Mouse (Mus musculus): ENCODE results near the gene Gm572. TPM values are rescaled to one million over a fixed set of nuclear protein-coding genes. Genes with fewer than 3 reads are reported as not detected.
A peak's percentile ranks its signal among the peaks of the same experiment; 100 is the strongest.

Gm572 gene
- polyA plus RNA-seq, 1 experiment from 2014 or later = 0.19 TPM

DNA sequence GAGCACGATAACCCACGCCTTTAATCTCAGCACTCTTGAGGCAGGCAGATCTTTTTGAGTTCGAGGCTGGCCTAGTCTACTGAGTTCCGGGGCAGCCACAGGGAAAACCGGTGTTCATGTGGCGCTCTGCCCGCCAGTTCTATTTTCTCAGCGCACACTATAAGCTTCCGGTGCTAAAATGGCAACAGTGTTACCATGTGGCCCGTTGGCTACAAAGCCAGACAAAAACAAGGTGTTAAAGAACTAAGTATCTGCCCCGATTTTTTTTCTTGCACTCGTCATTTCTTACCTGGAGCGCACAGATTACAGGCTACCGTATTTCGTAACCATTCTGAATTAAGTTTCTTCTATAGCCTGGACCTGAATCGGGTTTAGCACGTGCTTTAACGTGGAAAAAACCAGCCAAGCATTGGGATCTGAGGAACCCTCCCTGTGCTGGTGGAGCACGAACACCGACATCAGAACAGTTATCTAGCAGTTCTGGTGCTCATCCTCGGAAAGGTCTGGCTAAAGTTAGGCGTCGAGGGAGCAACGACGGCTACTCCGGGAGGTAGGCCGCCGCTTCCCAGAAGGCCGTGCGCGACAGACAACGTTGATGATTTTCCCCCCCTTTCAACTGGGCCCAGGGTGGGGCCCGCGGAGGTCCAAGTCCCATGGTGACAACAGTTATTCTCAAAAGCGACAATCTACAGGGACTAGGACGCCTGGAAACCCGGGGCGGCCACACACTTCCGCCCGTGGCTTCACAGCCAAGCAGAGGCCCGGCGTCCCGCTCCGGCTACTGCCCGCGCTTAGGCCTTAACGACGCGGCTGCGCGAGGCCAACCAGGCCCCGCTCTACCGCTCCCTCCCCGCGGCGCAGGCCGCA, 17.1 kb upstream of the Gm572 start:
- WGBS = under 1% methylated on average over 57 of the region's 57 CpGs
- peak overlapping the region; percentile 76 for H3K4me2 ChIP-seq (ENCODE audit: low read length)
- H3K4me1 ChIP-seq (ENCODE audit: control insufficient read depth in 2 of 2, insufficient read depth in 2 of 2, low read length in 2 of 2) = peaks cover 2 to 17% of the 10 kb centered on the region in 2 experiments; a peak in 3 of 4 replicates
- ATAC-seq (ENCODE audit: insufficient number of reproducible peaks, insufficient read depth, low FRiP score, low read depth) = peak; percentile 54
- H3K9me3 ChIP-seq (ENCODE audit: control insufficient read depth, low read length) = no peaks in the 10 kb centered on the region
- peak overlapping the region; percentile 69 to 100 for H3K4me3 ChIP-seq (ENCODE audit: control insufficient read depth in 1 of 2, insufficient read depth in 1 of 2, low read depth in 1 of 2, low read length in 2 of 2)
- peak overlapping the region; percentile 89 to 97 for H3K27ac ChIP-seq (replicated peaks in 1 of 2; ENCODE audit: control insufficient read depth in 1 of 2, insufficient read depth in 1 of 2, low read depth in 2 of 2, low read length in 2 of 2)
- H3K9ac ChIP-seq (ENCODE audit: low read length) = peak overlapping the region; percentile 100
- peaks cover 43% of the 10 kb centered on the region for H3K36me3 ChIP-seq (ENCODE audit: control insufficient read depth, insufficient read depth, low read length)
- no peaks in the 10 kb centered on the region for H3K27me3 ChIP-seq (ENCODE audit: control insufficient read depth, insufficient read depth, low read length)

DNA sequence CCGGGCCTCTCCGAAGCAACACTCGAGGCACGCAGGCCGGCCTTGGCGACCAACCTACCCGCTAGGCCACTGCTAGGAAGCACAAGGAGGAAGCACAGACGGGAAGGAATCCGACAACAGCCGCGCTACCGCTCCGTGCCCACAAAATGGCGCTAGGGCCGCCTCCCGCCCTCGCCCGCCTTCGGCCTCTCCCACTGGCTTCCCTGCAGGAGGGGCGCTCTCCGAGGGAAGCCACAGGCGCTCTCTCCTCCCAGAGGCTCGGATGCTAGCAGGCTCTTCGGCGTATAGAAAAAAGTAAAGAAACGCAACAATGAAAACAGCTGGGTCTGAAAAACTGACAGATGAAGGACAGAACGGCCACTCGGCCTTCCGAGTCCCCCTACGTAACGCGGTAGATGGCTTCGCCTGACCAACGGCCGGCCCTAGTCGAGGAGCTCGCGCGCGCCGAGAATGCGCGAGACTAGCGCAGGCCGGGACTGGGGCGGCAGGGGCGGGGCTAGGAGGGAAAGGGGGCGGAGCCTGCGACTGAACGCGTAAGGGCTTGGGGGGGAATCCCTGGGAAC, 16.4 kb upstream of the Gm572 start, which contains the start of gene Tardbp:
Gene Tardbp (minus strand): TSS at position 397 of the 563 bp plus-strand sequence.
- WGBS = under 1% methylated on average over 49 of the region's 51 CpGs
- Histone ChIP-seq H3K27ac (replicated peaks in 1 of 2; ENCODE audit: control insufficient read depth in 1 of 2, insufficient read depth in 1 of 2, low read depth in 2 of 2, low read length in 2 of 2) (peak within 1 kb of the TSS; percentile 89 to 97), H3K36me3 (ENCODE audit: control insufficient read depth, insufficient read depth, low read length) (peaks cover 36% of the 10 kb centered on the region), H3K4me3 (ENCODE audit: control insufficient read depth in 1 of 2, insufficient read depth in 1 of 2, low read depth in 1 of 2, low read length in 2 of 2) (peak within 1 kb of the TSS; percentile 69 to 100), H3K4me2 (ENCODE audit: low read length) (peak within 1 kb of the TSS; percentile 76), H3K9me3 (ENCODE audit: control insufficient read depth, low read length) (no peaks in the 10 kb centered on the region), H3K4me1 (ENCODE audit: control insufficient read depth in 2 of 2, insufficient read depth in 2 of 2, low read length in 2 of 2) (peaks cover 2 to 17% of the 10 kb centered on the region in 2 experiments; a peak in 3 of 4 replicates), H3K27me3 (ENCODE audit: control insufficient read depth, insufficient read depth, low read length) (no peaks in the 10 kb centered on the region), H3K9ac (ENCODE audit: low read length) (peak within 1 kb of the TSS; percentile 100)
- ATAC-seq (ENCODE audit: insufficient number of reproducible peaks, insufficient read depth, low FRiP score, low read depth) = peak; percentile 93

DNA sequence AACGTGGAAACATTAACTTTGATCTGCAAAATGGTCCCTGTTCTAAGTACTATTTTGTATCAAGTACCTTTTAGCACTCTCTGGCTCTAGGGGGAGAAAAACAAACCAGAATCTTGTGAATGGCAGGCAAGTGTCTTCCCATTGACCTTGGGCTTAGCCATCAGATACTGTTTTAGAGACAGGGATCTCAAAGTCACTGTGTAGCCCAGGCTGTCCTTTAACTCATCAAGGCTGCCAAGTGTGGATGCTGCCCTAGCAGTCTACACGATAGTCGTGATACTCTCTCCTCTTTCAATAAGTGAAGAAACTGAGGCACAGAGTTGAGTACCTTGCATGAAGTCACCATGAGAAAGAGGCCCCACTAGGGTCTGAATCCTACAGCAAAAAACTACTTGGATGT, 15.9 kb upstream of the Gm572 start:
- H3K9me3 ChIP-seq (ENCODE audit: control insufficient read depth, low read length) = no peaks in the 10 kb centered on the region
- WGBS = 60% methylated on average over 3 of the region's 3 CpGs
- peak overlapping the region; percentile 76 for H3K4me2 ChIP-seq (ENCODE audit: low read length)
- peak overlapping the region in 1 of 2 experiments; percentile 100; a peak in 2 of 4 replicates for H3K4me3 ChIP-seq (ENCODE audit: control insufficient read depth in 1 of 2, insufficient read depth in 1 of 2, low read depth in 1 of 2, low read length in 2 of 2)
- H3K9ac ChIP-seq (ENCODE audit: low read length) = peak overlapping the region; percentile 100
- no peak overlapping the region for H3K27ac ChIP-seq (replicated peaks in 1 of 2; ENCODE audit: control insufficient read depth in 1 of 2, insufficient read depth in 1 of 2, low read depth in 2 of 2, low read length in 2 of 2)
- H3K4me1 ChIP-seq (ENCODE audit: control insufficient read depth in 2 of 2, insufficient read depth in 2 of 2, low read length in 2 of 2) = peaks cover 2 to 17% of the 10 kb centered on the region in 2 experiments; a peak in 3 of 4 replicates
- peaks cover 31% of the 10 kb centered on the region for H3K36me3 ChIP-seq (ENCODE audit: control insufficient read depth, insufficient read depth, low read length)
- no peaks in the 10 kb centered on the region for H3K27me3 ChIP-seq (ENCODE audit: control insufficient read depth, insufficient read depth, low read length)
- no peak for ATAC-seq (ENCODE audit: insufficient number of reproducible peaks, insufficient read depth, low FRiP score, low read depth)

DNA sequence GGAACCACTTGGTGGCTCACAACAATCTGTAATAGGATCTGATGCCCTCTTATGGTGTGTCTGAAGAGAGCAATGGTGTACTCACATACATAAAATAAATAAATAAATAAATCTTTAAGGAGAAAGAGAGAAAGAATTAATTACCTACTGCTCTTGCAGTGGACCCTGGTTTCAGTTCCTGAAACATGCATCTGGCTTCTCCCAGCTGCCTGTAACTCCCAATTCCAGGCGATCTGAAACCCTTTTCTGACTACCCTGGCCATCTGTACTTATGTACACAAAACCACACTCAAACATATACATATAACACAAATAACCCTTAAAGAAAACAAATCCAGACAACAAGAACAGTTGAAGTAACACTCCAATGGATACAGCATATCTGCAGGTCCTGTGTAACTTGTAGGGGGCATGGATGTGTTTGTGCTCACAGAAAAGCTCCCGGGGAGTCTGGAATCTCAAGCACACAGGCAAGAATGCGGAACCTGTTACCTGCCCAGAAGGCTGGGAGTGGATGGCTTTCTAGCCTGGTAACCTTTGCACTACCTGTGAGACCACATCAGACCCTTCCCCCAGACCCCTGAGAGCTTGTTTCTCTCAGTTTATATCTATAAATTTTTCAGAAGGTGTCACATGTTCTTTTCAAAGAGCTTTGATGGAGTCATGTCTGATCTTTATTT, 11.0 kb upstream of the Gm572 start:
- Histone ChIP-seq H3K27ac (replicated peaks in 1 of 2; ENCODE audit: control insufficient read depth in 1 of 2, insufficient read depth in 1 of 2, low read depth in 2 of 2, low read length in 2 of 2) (no peak overlapping the region), H3K4me2 (ENCODE audit: low read length) (no peak overlapping the region), H3K9ac (ENCODE audit: low read length) (no peak overlapping the region), H3K9me3 (ENCODE audit: control insufficient read depth, low read length) (no peaks in the 10 kb centered on the region), H3K4me3 (ENCODE audit: control insufficient read depth in 1 of 2, insufficient read depth in 1 of 2, low read depth in 1 of 2, low read length in 2 of 2) (no peak overlapping the region), H3K36me3 (ENCODE audit: control insufficient read depth, insufficient read depth, low read length) (no peaks in the 10 kb centered on the region), H3K27me3 (ENCODE audit: control insufficient read depth, insufficient read depth, low read length) (no peaks in the 10 kb centered on the region), H3K4me1 (ENCODE audit: control insufficient read depth in 2 of 2, insufficient read depth in 2 of 2, low read length in 2 of 2) (no peaks in the 10 kb centered on the region; a peak in 1 of 4 replicates)
- 54% methylated on average over 3 of the region's 3 CpGs for WGBS
- no peak for ATAC-seq (ENCODE audit: insufficient number of reproducible peaks, insufficient read depth, low FRiP score, low read depth)

DNA sequence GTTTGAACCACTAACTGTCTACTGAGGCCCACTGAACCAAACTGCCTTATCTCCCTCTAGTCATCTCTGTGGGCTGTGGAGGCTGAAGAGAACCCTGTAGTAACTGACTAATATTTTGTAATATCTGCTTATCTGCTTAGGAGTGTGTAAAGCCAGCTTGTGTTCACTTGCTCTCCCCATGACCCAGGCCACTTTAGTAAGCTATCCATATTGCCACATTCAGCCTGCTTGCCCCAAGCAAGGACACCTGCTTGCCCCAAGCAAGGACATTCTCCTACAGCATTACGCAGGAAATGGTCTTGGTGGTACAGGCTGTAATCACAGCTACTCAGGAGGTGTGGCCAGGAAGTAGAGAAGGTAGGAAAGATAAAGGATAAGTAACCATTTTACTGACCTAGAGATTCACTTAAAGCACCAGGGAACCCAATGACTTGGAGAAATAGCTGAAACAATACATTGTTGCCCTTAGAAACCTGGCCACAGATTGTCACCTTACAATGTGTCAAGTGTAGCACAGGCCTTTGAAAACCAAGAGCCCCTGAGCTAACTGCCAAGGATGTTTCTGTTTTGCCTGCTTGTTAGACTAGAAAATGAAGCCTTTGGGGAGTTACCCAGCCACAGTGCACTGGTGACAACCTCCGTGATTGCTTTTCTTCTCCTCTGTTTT, 9.6 kb upstream of the Gm572 start:
- no peak for ATAC-seq (ENCODE audit: insufficient number of reproducible peaks, insufficient read depth, low FRiP score, low read depth)
- H3K9ac ChIP-seq (ENCODE audit: low read length) = no peak overlapping the region
- H3K27ac ChIP-seq (replicated peaks in 1 of 2; ENCODE audit: control insufficient read depth in 1 of 2, insufficient read depth in 1 of 2, low read depth in 2 of 2, low read length in 2 of 2) = no peak overlapping the region
- no peaks in the 10 kb centered on the region for H3K27me3 ChIP-seq (ENCODE audit: control insufficient read depth, insufficient read depth, low read length)
- no peaks in the 10 kb centered on the region; a peak in 1 of 4 replicates for H3K4me1 ChIP-seq (ENCODE audit: control insufficient read depth in 2 of 2, insufficient read depth in 2 of 2, low read length in 2 of 2)
- 67% methylated on average over 2 of the region's 2 CpGs for WGBS
- no peak overlapping the region for H3K4me2 ChIP-seq (ENCODE audit: low read length)
- H3K4me3 ChIP-seq (ENCODE audit: control insufficient read depth in 1 of 2, insufficient read depth in 1 of 2, low read depth in 1 of 2, low read length in 2 of 2) = no peak overlapping the region
- no peaks in the 10 kb centered on the region for H3K36me3 ChIP-seq (ENCODE audit: control insufficient read depth, insufficient read depth, low read length)
- H3K9me3 ChIP-seq (ENCODE audit: control insufficient read depth, low read length) = no peaks in the 10 kb centered on the region

DNA sequence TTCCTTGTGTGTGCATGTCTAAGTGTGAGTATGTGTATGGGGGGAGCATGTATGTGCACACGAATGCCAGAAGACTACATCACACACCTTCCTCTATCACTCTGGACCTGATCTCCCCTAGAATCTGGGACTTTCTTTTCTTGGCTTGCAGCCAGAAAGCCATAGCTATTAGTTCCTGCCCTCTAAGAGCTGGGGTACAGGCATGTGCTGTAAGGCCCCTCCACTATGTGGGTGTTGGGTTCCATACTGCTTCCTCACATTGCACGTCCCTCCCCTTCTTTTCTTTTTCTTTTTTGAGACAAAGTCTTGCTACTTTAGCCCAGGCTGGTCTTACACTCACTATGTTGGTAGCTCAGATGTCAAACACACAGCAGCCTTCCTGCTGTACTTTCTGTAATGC, 7.8 kb upstream of the Gm572 start:
- Histone ChIP-seq H3K9ac (ENCODE audit: low read length) (no peak overlapping the region), H3K4me2 (ENCODE audit: low read length) (no peak overlapping the region), H3K27me3 (ENCODE audit: control insufficient read depth, insufficient read depth, low read length) (no peaks in the 10 kb centered on the region), H3K9me3 (ENCODE audit: control insufficient read depth, low read length) (no peaks in the 10 kb centered on the region), H3K27ac (replicated peaks in 1 of 2; ENCODE audit: control insufficient read depth in 1 of 2, insufficient read depth in 1 of 2, low read depth in 2 of 2, low read length in 2 of 2) (no peak overlapping the region), H3K36me3 (ENCODE audit: control insufficient read depth, insufficient read depth, low read length) (no peaks in the 10 kb centered on the region), H3K4me3 (ENCODE audit: control insufficient read depth in 1 of 2, insufficient read depth in 1 of 2, low read depth in 1 of 2, low read length in 2 of 2) (no peak overlapping the region), H3K4me1 (ENCODE audit: control insufficient read depth in 2 of 2, insufficient read depth in 2 of 2, low read length in 2 of 2) (no peaks in the 10 kb centered on the region; a peak in 1 of 4 replicates)
- no peak for ATAC-seq (ENCODE audit: insufficient number of reproducible peaks, insufficient read depth, low FRiP score, low read depth)
- 85% methylated on average over 2 of the region's 2 CpGs for WGBS

DNA sequence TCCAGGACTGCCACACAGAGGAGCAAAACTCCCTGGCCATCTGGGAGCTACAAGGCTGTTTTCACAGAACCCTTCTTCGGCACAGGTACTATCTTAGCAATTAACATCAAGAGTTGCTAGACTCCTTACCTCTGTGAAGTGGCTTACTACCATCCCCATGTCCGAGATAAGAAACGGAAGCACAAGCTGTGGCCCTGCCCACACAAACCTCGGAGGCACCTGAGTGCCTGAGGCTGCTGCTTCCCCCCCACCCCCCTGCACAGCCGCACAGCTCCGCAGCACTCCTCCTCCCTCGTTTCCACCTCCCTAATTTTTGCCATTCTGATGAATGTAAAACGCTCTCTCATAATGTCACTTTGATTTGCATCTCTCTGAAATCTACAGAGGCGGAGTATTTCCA, 4.8 kb upstream of the Gm572 start:
- Histone ChIP-seq H3K9ac (ENCODE audit: low read length) (no peak overlapping the region), H3K9me3 (ENCODE audit: control insufficient read depth, low read length) (no peaks in the 10 kb centered on the region), H3K27me3 (ENCODE audit: control insufficient read depth, insufficient read depth, low read length) (no peaks in the 10 kb centered on the region), H3K4me1 (ENCODE audit: control insufficient read depth in 2 of 2, insufficient read depth in 2 of 2, low read length in 2 of 2) (no peaks in the 10 kb centered on the region; a peak in 2 of 4 replicates), H3K36me3 (ENCODE audit: control insufficient read depth, insufficient read depth, low read length) (no peaks in the 10 kb centered on the region), H3K4me3 (ENCODE audit: control insufficient read depth in 1 of 2, insufficient read depth in 1 of 2, low read depth in 1 of 2, low read length in 2 of 2) (no peak overlapping the region), H3K27ac (replicated peaks in 1 of 2; ENCODE audit: control insufficient read depth in 1 of 2, insufficient read depth in 1 of 2, low read depth in 2 of 2, low read length in 2 of 2) (no peak overlapping the region), H3K4me2 (ENCODE audit: low read length) (no peak overlapping the region)
- WGBS = 38% methylated on average over 9 of the region's 9 CpGs
- ATAC-seq (ENCODE audit: insufficient number of reproducible peaks, insufficient read depth, low FRiP score, low read depth) = no peak
